Mouse (Mus musculus) left cerebral cortex, adult 2 months (tissue): Measurements from ENCODE around the gene Dtx1. TPM values are rescaled to one million over a fixed set of nuclear protein-coding genes. Genes with fewer than 3 reads are reported as not detected.
A peak's percentile ranks its signal among the peaks of the same experiment; 100 is the strongest.

ENCODE experiments used
- DNase-seq, 2 experiments: peaks; one replicate each; pipeline ENCODE4 v3.0.0; 2021 to 2022; ENCODE audit warnings: low spot score in 2 of 2, mixed read lengths in 1 of 2; ENCODE audit errors: extremely low spot score in 1 of 2
- H3K27ac ChIP-seq: fragments of 200-600 bp; 2 replicates; pipeline ENCODE4 v1.8.1; 2022
- H3K4me3 ChIP-seq: fragments of 200-600 bp; 2 replicates; pipeline ENCODE4 v1.8.1; 2022
- CTCF ChIP-seq: fragments of 200-600 bp; IDR thresholded peaks from 2 replicates; pipeline ENCODE4 v1.8.1; 2022; ENCODE audit warnings: antibody characterized with exemption, mild to moderate bottlenecking, moderate library complexity
- intact Hi-C: fragments of 180-260 bp; cut with DNase I; formaldehyde crosslinking; loops from one replicate; pipeline ENCODE4 v1.15.1; 2025
- total RNA-seq, 2 experiments: library from RNA; stranded (reverse); gene quantifications; 2 replicates each; pipeline ENCODE4 v1.2.3; 2021

Dtx1 gene
- total RNA-seq, 2 experiments from 2014 or later = 74.5 to 76.9 TPM

DNA sequence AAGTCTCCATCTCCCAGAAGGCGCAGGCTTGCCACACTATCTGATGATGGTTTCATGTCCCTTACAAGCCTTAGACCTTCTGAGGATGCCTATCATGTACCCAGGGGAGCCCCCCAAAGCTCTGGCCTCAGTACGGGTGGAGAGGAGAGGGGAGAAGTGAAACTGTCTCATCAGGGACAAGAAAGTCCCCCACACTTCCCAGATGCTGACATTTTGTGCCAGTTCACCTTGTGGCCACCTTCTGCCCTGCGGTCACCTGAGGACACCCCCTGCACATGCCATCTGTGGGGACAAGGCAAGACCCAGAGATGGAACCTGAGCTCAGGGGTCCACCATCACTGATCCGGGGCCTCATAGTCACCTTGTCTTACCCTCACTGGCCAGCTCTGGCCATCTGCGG, 23.8 kb downstream of the Dtx1 start:
- Histone ChIP-seq H3K4me3 (no peak overlapping the region), H3K27ac (no peak overlapping the region)
- intact Hi-C loops = no loop called here
- no peak for TF ChIP-seq CTCF
- no peak for DNase-seq

- H3K27ac ChIP-seq = no peak overlapping the region
- no peak overlapping the region for H3K4me3 ChIP-seq
- no peak for DNase-seq
- no peak for TF ChIP-seq CTCF
- intact Hi-C loops = no loop called here
Observed at GRCm38 (mm10) chr5:120687484-120687851, 24.3 kb downstream of the Dtx1 start.

DNA sequence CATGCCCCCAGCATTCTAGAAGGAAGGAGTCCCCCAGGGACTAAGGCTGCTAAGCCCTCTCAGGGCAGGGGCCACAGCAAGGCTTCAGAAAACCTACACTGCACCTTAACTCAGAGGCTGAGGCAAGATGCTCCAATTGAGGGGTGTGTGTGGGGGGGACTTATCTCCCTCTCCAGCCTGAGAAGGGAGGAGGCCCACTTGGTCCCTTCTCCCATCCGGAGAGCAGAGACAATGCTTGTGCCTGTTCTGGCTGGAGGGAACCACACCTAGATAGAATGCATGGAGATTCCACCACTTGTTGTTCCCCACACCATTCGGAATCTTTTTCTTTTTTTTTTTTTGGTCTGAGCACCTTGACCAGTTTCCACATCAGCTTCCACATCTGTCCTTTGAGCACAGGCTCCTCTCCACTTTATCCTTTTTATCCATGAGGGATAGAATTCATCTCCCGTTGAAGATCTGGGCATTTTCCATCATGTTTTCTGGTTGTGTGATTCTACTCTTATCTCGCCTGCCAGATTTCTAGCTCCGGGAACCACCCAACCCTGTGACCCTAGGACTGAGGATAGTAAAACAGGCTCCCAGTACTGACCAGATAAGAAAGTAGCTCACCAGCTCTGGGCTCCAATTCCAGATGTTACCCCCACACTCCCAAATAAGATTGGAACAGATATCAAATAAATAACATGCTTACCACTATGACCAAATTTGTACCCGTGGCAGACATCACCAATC, 24.8 kb downstream of the Dtx1 start:
- intact Hi-C loops = no loop called here

DNA sequence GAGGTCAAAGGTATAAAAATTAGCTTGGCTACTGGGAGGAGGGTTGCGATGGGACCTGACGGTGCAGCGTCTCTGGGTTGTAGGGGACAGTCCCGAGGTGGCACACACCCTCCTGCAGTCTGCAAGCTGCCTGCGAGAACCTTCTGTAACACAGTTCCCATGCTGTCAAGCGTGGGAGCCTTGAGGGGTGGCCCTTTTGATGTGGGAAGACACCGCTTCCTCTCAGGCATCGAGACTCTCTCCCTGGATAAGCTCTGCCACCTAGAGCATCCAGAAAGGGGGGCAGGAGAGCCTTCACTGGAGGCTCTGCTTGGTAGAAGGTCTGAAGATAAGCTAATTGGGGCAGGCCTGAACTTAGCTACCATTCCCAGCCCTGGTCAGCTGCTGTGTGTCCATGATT, 26.0 kb downstream of the Dtx1 start:
- intact Hi-C loops = no loop called here
- TF ChIP-seq CTCF = no peak
- no peak for DNase-seq

More for the DNA sequence above, 24.8 kb downstream of the Dtx1 start:
- no peak for TF ChIP-seq CTCF
- no peak overlapping the region for H3K27ac ChIP-seq
- DNase-seq = no peak
- H3K4me3 ChIP-seq = no peak overlapping the region

DNA sequence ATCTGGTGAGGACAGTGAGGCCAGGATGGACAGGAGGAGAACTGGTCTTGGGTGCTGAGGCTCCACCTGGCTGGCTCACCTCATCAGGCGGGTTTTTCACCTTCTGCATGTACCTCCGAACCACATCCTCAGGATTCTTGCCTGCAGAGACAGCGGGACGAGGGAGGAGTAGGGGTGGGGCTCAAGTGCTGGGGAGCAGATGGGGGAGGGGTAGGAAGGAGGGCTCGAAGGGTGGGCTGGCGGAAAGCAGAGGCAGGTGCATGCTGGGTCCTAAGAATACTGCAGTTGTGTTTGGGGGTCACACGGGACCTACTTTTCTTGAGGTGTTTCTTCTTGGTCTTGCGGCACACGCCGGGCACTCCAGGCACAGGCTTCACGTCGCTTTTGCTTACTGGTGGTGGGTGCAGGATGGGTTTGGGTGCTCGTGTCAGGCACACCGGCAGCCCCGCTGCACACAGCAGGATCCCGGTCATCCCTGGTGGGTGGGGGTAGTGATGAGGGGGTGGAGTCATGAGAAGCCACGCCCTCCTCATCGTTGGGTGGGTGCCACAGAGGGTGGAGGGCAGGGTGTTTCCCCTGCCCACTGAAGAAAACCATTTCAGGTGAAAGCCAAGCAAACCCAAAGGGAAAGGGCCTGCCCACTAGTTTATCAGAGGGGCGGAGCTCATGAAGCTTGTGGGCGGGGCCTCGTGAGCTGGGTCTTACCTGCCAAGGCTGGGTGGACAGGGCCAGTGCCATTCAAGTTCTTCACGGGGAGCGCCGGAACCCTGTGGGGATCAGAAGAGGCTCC, 28.6 kb downstream of the Dtx1 start:
- Histone ChIP-seq H3K27ac (no peak overlapping the region), H3K4me3 (no peak overlapping the region)
- DNase-seq = no peak
- TF ChIP-seq CTCF = no peak
- intact Hi-C loops = no loop called here

More for the DNA sequence above, 26.0 kb downstream of the Dtx1 start:
- Histone ChIP-seq H3K4me3 (no peak overlapping the region), H3K27ac (no peak overlapping the region)

- TF ChIP-seq CTCF = no peak
- peak in 1 of 2 experiments; percentile 30 for DNase-seq
- Histone ChIP-seq H3K27ac (peak overlapping the region; percentile 88), H3K4me3 (no peak overlapping the region)
- intact Hi-C loops = loop anchor here (1.0 kb wide), 1 partner anchor 29 kb away; no protein-coding TSS in a partner anchor
Observed at GRCm38 (mm10) chr5:120680918-120681317, 30.8 kb downstream of the Dtx1 start.

DNA sequence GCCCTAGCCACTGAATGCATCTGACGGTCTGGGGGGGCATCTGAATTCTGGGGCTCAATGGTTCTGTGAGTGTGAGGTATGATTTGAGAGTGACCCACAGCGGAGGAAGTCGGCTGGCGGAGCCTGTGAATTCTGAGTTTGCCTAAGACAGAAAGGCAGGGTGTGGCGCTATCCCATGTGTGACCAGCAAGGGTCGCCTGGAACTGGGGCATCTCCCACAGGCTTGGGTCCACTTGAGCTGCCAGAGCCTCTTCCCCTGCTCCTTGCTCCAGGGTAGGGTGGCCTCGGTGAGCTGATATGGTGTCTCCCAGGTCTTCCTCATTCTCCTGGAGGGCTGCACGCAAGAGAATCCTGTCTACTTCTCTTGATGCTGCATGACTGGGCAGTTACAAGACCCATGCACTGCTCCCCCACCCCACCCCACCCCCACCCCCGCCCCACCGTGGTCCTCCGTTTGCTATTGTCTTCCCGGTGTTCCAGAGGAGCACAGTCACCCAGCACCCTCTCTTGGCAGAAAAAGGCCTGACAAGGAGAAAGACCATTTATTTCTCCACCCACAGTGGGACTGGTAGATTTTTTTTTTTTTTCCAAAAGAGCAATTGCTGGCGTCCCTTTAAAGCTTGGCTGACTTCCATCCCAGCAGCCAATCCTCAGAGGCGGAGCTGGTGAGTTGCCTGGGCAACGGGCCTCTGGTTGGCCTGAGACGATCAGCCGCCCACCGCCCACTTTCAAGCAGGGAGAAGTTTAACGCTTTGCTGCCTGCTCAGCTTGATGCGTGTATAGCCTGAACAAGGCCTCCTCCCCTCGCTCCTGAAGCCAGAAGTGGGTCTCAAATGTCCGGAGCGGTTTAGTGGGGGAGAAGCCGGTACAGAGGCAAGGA, 31.8 kb downstream of the Dtx1 start:
- H3K4me3 ChIP-seq = no peak overlapping the region
- intact Hi-C loops = loop anchor here (1.0 to 5.0 kb wide), 2 partner anchors 30 to 67 kb away; partner anchors contain the start of gene Oas2
- TF ChIP-seq CTCF = peak; percentile 53
- DNase-seq = peak; percentile 87 to 92
- H3K27ac ChIP-seq = peak overlapping the region; percentile 88

DNA sequence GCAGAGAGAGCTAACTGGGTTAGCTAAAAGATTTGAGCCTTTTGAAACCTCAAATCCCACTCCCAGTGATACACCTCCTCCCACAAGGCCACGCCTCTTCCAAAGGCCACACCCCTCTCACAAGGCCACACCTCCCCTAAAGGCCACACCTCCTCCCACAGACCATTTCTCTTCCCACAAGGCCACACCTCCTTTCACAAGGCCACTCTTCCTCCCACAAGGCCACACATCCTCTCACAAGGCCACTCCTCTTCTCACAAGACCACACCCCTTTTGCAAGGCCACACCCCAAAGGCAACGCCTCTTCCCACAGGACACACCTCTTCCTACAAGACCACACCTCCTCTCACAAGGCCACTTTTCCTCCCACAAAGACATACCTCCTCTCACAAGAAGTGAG, 34.2 kb downstream of the Dtx1 start:
- DNase-seq = no peak
- Histone ChIP-seq H3K27ac (no peak overlapping the region), H3K4me3 (no peak overlapping the region)
- intact Hi-C loops = loop anchor here (5.0 kb wide), 1 partner anchor 70 kb away; the partner anchor contains the start of gene Oas2
- TF ChIP-seq CTCF = no peak

GRCm38 (mm10) chr5:120674229-120675145, 37.2 kb downstream of the Dtx1 start:
- no peak for TF ChIP-seq CTCF
- intact Hi-C loops = loop anchor here (5.0 kb wide), 1 partner anchor 73 kb away; the partner anchor contains the start of gene Oas2
- Histone ChIP-seq H3K4me3 (no peak overlapping the region), H3K27ac (no peak overlapping the region)
- DNase-seq = no peak

DNA sequence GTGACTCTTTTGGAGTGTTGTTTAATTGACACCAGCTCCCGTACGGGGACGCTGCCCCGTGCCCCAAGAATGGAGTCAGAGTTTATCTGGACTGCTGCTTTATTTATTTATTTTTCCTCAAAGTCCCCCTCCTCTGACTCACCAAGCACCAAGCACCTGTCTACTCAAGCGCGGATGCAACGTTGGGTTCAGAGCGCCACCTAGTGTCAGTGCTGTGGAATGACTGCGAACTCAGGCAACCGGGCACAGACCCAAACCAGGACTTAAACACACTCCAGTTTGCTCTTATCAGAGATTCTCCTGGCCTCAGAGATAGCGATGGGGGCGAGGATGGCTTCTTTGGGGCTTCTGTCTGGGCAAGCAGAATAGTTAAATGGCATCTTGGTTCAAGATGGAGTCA, 38.1 kb downstream of the Dtx1 start:
- DNase-seq = peak; percentile 76 to 79
- no peak overlapping the region for H3K27ac ChIP-seq
- intact Hi-C loops = loop anchor here (1.0 to 2.0 kb wide), 2 partner anchors 25 to 53 kb away; partner anchors contain the start of gene Rasal1
- no peak overlapping the region for H3K4me3 ChIP-seq
- TF ChIP-seq CTCF = peak; percentile 91
